Mouse (Mus musculus): ENCODE measurements at regions not wholly inside any gene's neighbourhood (a gene's known extent, or its start where the extent isn't known, plus 50 kb on each side); places are given as distances from the start of the nearest gene placed in this dataset.
A peak's percentile ranks its signal among the peaks of the same experiment; 100 is the strongest.

- H3K4me3 ChIP-seq (ENCODE audit: low read depth, low read length), result no peak overlapping the region
- ATAC-seq (no peak), DNase-seq (ENCODE audit: low spot score) (no peak)
- H3K27me3 ChIP-seq (replicated peaks; ENCODE audit: control insufficient read depth, insufficient read depth, low read length), result no peaks in the 10 kb centered on the region
- H3K27ac ChIP-seq (ENCODE audit: low read depth, low read length), result no peak overlapping the region
- 43% methylated on average over 5 of the region's 5 CpGs for WGBS
- H3K9ac ChIP-seq (ENCODE audit: low read length), result no peak overlapping the region
- no peaks in the 10 kb centered on the region for H3K9me3 ChIP-seq (replicated peaks; ENCODE audit: control insufficient read depth, low read length)
- H3K4me2 ChIP-seq (ENCODE audit: low read length), result no peak overlapping the region
- no peaks in the 10 kb centered on the region for H3K36me3 ChIP-seq (ENCODE audit: control insufficient read depth, insufficient read depth, low read length)
- H3K4me1 ChIP-seq (ENCODE audit: control insufficient read depth, insufficient read depth, low read length), result no peaks in the 10 kb centered on the region
These were observed 91.6 kb downstream of the H2al1j start for GRCm38 (mm10) chrX:11419162-11419631.

- peak; percentile 23; the same call in 1 of the 2 replicates for ATAC-seq
- no peaks in the 10 kb centered on the region for H3K27me3 ChIP-seq (replicated peaks; ENCODE audit: control insufficient read depth, insufficient read depth, low read length)
- H3K9ac ChIP-seq (ENCODE audit: low read length), result no peak overlapping the region
- H3K27ac ChIP-seq (ENCODE audit: low read depth, low read length), result no peak overlapping the region
- no peak overlapping the region for H3K4me3 ChIP-seq (ENCODE audit: low read depth, low read length)
- peak; percentile 38 for DNase-seq (ENCODE audit: low spot score)
- peaks cover 2% of the 10 kb centered on the region; the same call in 1 of the 2 replicates for H3K4me1 ChIP-seq (ENCODE audit: control insufficient read depth, insufficient read depth, low read length)
- H3K9me3 ChIP-seq (replicated peaks; ENCODE audit: control insufficient read depth, low read length), result no peaks in the 10 kb centered on the region
- 65% methylated on average over 12 of the region's 12 CpGs for WGBS
- H3K36me3 ChIP-seq (ENCODE audit: control insufficient read depth, insufficient read depth, low read length), result no peaks in the 10 kb centered on the region
- H3K4me2 ChIP-seq (ENCODE audit: low read length), result no peak overlapping the region
These were observed 104.9 kb downstream of the H2al1j start for GRCm38 (mm10) chrX:11432403-11433004.

GRCm38 (mm10) chrX:11435338-11435737 lies 107.7 kb downstream of the H2al1j start:
- WGBS, result 62% methylated on average over 6 of the region's 6 CpGs
- H3K4me1 ChIP-seq (ENCODE audit: control insufficient read depth, insufficient read depth, low read length), result peaks cover 2% of the 10 kb centered on the region; the same call in 1 of the 2 replicates
- no peak overlapping the region for H3K4me2 ChIP-seq (ENCODE audit: low read length)
- H3K27ac ChIP-seq (ENCODE audit: low read depth, low read length), result no peak overlapping the region
- H3K9me3 ChIP-seq (replicated peaks; ENCODE audit: control insufficient read depth, low read length), result no peaks in the 10 kb centered on the region
- no peak overlapping the region for H3K9ac ChIP-seq (ENCODE audit: low read length)
- H3K4me3 ChIP-seq (ENCODE audit: low read depth, low read length), result no peak overlapping the region
- H3K36me3 ChIP-seq (ENCODE audit: control insufficient read depth, insufficient read depth, low read length), result no peaks in the 10 kb centered on the region
- no peaks in the 10 kb centered on the region for H3K27me3 ChIP-seq (replicated peaks; ENCODE audit: control insufficient read depth, insufficient read depth, low read length)
- no peak for DNase-seq (ENCODE audit: low spot score)
- no peak for ATAC-seq

- Histone ChIP-seq H3K27me3 (replicated peaks; ENCODE audit: control insufficient read depth, insufficient read depth, low read length) (no peaks in the 10 kb centered on the region), H3K9ac (ENCODE audit: low read length) (no peak overlapping the region), H3K4me2 (ENCODE audit: low read length) (no peak overlapping the region), H3K27ac (ENCODE audit: low read depth, low read length) (no peak overlapping the region), H3K36me3 (ENCODE audit: control insufficient read depth, insufficient read depth, low read length) (no peaks in the 10 kb centered on the region), H3K4me3 (ENCODE audit: low read depth, low read length) (no peak overlapping the region), H3K9me3 (replicated peaks; ENCODE audit: control insufficient read depth, low read length) (no peaks in the 10 kb centered on the region), H3K4me1 (ENCODE audit: control insufficient read depth, insufficient read depth, low read length) (peaks cover 2% of the 10 kb centered on the region; the same call in 1 of the 2 replicates)
- DNase-seq (ENCODE audit: low spot score) (peak; percentile 45), ATAC-seq (peak; percentile 40; the same call in 1 of the 2 replicates)
- WGBS, result 64% methylated on average over 12 of the region's 12 CpGs
These were observed 109.7 kb downstream of the H2al1j start for GRCm38 (mm10) chrX:11437151-11437944.

- WGBS, result 70% methylated on average over 7 of the region's 7 CpGs
- ATAC-seq (no peak), DNase-seq (ENCODE audit: low spot score) (no peak)
- H3K4me3 ChIP-seq (ENCODE audit: low read depth, low read length), result no peak overlapping the region
- H3K27ac ChIP-seq (ENCODE audit: low read depth, low read length), result no peak overlapping the region
- H3K9ac ChIP-seq (ENCODE audit: low read length), result no peak overlapping the region
- no peaks in the 10 kb centered on the region for H3K9me3 ChIP-seq (replicated peaks; ENCODE audit: control insufficient read depth, low read length)
- H3K36me3 ChIP-seq (ENCODE audit: control insufficient read depth, insufficient read depth, low read length), result no peaks in the 10 kb centered on the region
- no peaks in the 10 kb centered on the region for H3K27me3 ChIP-seq (replicated peaks; ENCODE audit: control insufficient read depth, insufficient read depth, low read length)
- no peak overlapping the region for H3K4me2 ChIP-seq (ENCODE audit: low read length)
- H3K4me1 ChIP-seq (ENCODE audit: control insufficient read depth, insufficient read depth, low read length), result no peaks in the 10 kb centered on the region
These were observed 115.9 kb downstream of the H2al1j start for GRCm38 (mm10) chrX:11443543-11443942.

- ATAC-seq (no peak), DNase-seq (ENCODE audit: low spot score) (no peak)
- Histone ChIP-seq H3K27ac (ENCODE audit: low read depth, low read length) (no peak overlapping the region), H3K4me3 (ENCODE audit: low read depth, low read length) (no peak overlapping the region), H3K9me3 (replicated peaks; ENCODE audit: control insufficient read depth, low read length) (no peaks in the 10 kb centered on the region), H3K9ac (ENCODE audit: low read length) (no peak overlapping the region), H3K27me3 (replicated peaks; ENCODE audit: control insufficient read depth, insufficient read depth, low read length) (no peaks in the 10 kb centered on the region), H3K36me3 (ENCODE audit: control insufficient read depth, insufficient read depth, low read length) (no peaks in the 10 kb centered on the region), H3K4me2 (ENCODE audit: low read length) (no peak overlapping the region), H3K4me1 (ENCODE audit: control insufficient read depth, insufficient read depth, low read length) (no peaks in the 10 kb centered on the region)
- WGBS, result 78% methylated on average over 10 of the region's 10 CpGs
These were observed 116.7 kb downstream of the H2al1j start for GRCm38 (mm10) chrX:11444261-11444725.

GRCm38 (mm10) chrX:11448711-11449110 lies 121.1 kb downstream of the H2al1j start:
- H3K27me3 ChIP-seq (replicated peaks; ENCODE audit: control insufficient read depth, insufficient read depth, low read length), result no peaks in the 10 kb centered on the region
- 75% methylated on average over 4 of the region's 4 CpGs for WGBS
- no peaks in the 10 kb centered on the region for H3K9me3 ChIP-seq (replicated peaks; ENCODE audit: control insufficient read depth, low read length)
- H3K27ac ChIP-seq (ENCODE audit: low read depth, low read length), result no peak overlapping the region
- no peak overlapping the region for H3K4me2 ChIP-seq (ENCODE audit: low read length)
- H3K4me1 ChIP-seq (ENCODE audit: control insufficient read depth, insufficient read depth, low read length), result no peaks in the 10 kb centered on the region
- no peak overlapping the region for H3K9ac ChIP-seq (ENCODE audit: low read length)
- ATAC-seq, result no peak
- H3K4me3 ChIP-seq (ENCODE audit: low read depth, low read length), result no peak overlapping the region
- no peaks in the 10 kb centered on the region for H3K36me3 ChIP-seq (ENCODE audit: control insufficient read depth, insufficient read depth, low read length)
- peak; percentile 56 for DNase-seq (ENCODE audit: low spot score)

- H3K9ac ChIP-seq (ENCODE audit: low read length), result no peak overlapping the region
- ATAC-seq, result no peak
- no peak overlapping the region for H3K4me2 ChIP-seq (ENCODE audit: low read length)
- no peak overlapping the region for H3K4me3 ChIP-seq (ENCODE audit: low read depth, low read length)
- no peaks in the 10 kb centered on the region for H3K4me1 ChIP-seq (ENCODE audit: control insufficient read depth, insufficient read depth, low read length)
- no peaks in the 10 kb centered on the region for H3K9me3 ChIP-seq (replicated peaks; ENCODE audit: control insufficient read depth, low read length)
- H3K27ac ChIP-seq (ENCODE audit: low read depth, low read length), result no peak overlapping the region
- no peaks in the 10 kb centered on the region for H3K36me3 ChIP-seq (ENCODE audit: control insufficient read depth, insufficient read depth, low read length)
- WGBS, result 55% methylated on average over 4 of the region's 4 CpGs
- no peak for DNase-seq (ENCODE audit: low spot score)
- H3K27me3 ChIP-seq (replicated peaks; ENCODE audit: control insufficient read depth, insufficient read depth, low read length), result no peaks in the 10 kb centered on the region
These were observed 130.9 kb downstream of the H2al1j start for GRCm38 (mm10) chrX:11458521-11458920.

Measured in forebrain, embryonic 14.5 days (tissue).